Mouse (Mus musculus) urinary bladder, postnatal 25 days (tissue): ENCODE results near the gene Ppie.
"Not testable (repeated sequence)": the region's sequence is repeated elsewhere in the genome, so short reads cannot be mapped to it uniquely, and the experiment has no call there.

Experiments
- DNase-seq: peaks from one replicate; pipeline ENCODE4 v3.0.0; 2022; ENCODE audit warnings: low spot score

The Ppie gene

GRCm38 (mm10) chr4:123114651-123115050 lies 25.1 kb downstream of the Ppie start:
- DNase-seq = not testable (repeated sequence)

- DNase-seq = no peak
Measured at GRCm38 (mm10) chr4:123112216-123112764, 27.5 kb downstream of the Ppie start.

GRCm38 (mm10) chr4:123111275-123111983 lies 28.3 kb downstream of the Ppie start:
- DNase-seq = not testable (repeated sequence)

GRCm38 (mm10) chr4:123110751-123111150 lies 29.0 kb downstream of the Ppie start:
- no peak for DNase-seq

GRCm38 (mm10) chr4:123108056-123108455 lies 31.7 kb downstream of the Ppie start:
- DNase-seq = no peak

- no peak for DNase-seq
Measured at GRCm38 (mm10) chr4:123106864-123107263, 32.9 kb downstream of the Ppie start.

GRCm38 (mm10) chr4:123105929-123106328 lies 33.8 kb downstream of the Ppie start:
- DNase-seq = not testable (repeated sequence)

GRCm38 (mm10) chr4:123105451-123105790 lies 34.3 kb downstream of the Ppie start:
- DNase-seq = no peak

- DNase-seq = peak; percentile 44
Measured at GRCm38 (mm10) chr4:123104651-123105450, 34.9 kb downstream of the Ppie start, which contains the start of gene Bmp8b. Gene Bmp8b (plus strand): TSS chr4:123105165.

- no peak for DNase-seq
Measured at GRCm38 (mm10) chr4:123093869-123094268, 45.9 kb downstream of the Ppie start.

- DNase-seq = no peak
Measured at GRCm38 (mm10) chr4:123093064-123093776, 46.5 kb downstream of the Ppie start.

GRCm38 (mm10) chr4:123092621-123093020 lies 47.1 kb downstream of the Ppie start:
- DNase-seq = no peak

GRCm38 (mm10) chr4:123086381-123086780 lies 53.4 kb downstream of the Ppie start:
- DNase-seq = no peak

GRCm38 (mm10) chr4:123085290-123085689 lies 54.5 kb downstream of the Ppie start:
- no peak for DNase-seq

- no peak for DNase-seq
Measured at GRCm38 (mm10) chr4:123083323-123083902, 56.3 kb downstream of the Ppie start.

GRCm38 (mm10) chr4:123082283-123083163 lies 57.2 kb downstream of the Ppie start:
- DNase-seq = peak; percentile 53

- peak; percentile 69 for DNase-seq
Measured at GRCm38 (mm10) chr4:123080791-123081190, 59.0 kb downstream of the Ppie start.

- DNase-seq = no peak
Measured at GRCm38 (mm10) chr4:123078231-123078630, 61.5 kb downstream of the Ppie start.
